Mouse (Mus musculus): ENCODE data around the gene Nhsl2.
"Not testable (repeated sequence)": the region's sequence is repeated elsewhere in the genome, so short reads cannot be mapped to it uniquely, and the experiment has no call there.

The Nhsl2 gene

GRCm38 (mm10) chrX:102081076-102081475 is 231.9 kb downstream of the Nhsl2 start:
- Histone ChIP-seq H3K36me3 (ENCODE audit: insufficient read depth, low read length) (no peaks in the 10 kb centered on the region), H3K4me3 (replicated peaks; ENCODE audit: low read length) (no peak overlapping the region), H3K4me1 (replicated peaks; ENCODE audit: low read depth, low read length) (no peaks in the 10 kb centered on the region), H3K9me3 (ENCODE audit: low read length) (no peaks in the 10 kb centered on the region), H3K27me3 (ENCODE audit: insufficient read depth, low read length) (no peaks in the 10 kb centered on the region; the same call in 1 of the 2 replicates)
- no peak for TF ChIP-seq CTCF (conservative IDR thresholded peaks at IDR 0.05; ENCODE audit: low read length)
- no peak for TF ChIP-seq NANOG (IDR thresholded peaks at IDR 0.05; ENCODE audit: borderline replicate concordance, low read length)
- TF ChIP-seq POU5F1 (IDR thresholded peaks at IDR 0.05; ENCODE audit: borderline replicate concordance, low read length) = no peak

DNA sequence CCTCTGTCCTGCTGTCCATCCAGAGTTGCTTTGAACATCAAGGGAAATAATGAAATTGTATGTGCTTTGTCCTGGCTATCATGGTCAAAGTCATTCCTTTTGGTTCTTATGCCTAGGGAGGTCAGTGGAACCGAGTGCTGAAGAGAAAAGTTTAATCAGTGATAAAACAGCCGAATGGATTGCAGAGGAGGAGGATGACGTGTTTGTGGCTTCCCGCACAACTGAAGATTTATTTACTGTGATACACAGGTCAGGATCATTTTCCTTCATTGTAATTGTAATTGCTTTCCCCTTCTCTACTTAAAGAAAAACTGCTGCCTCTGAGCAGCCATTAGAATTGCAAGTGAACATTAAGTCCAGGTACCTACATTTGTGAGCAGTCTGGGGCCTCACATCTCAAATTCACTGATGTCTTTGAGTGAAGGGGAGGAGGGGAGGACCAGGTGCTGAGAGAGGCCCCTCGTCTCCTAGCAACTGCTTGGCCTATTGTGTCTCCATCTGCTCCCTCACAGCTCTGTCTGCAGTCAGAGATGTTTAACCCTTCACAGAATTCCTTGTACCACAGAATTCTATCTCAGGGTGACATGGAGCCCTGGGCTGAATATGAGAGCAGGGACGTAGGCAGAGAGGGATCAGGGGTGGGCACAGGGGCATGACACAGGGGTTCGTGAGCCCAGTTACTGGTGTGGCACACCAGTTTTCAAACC is 232.5 kb downstream of the Nhsl2 start:
- no peaks in the 10 kb centered on the region; the same call in 1 of the 2 replicates for H3K27me3 ChIP-seq (ENCODE audit: insufficient read depth, low read length)
- TF ChIP-seq NANOG (IDR thresholded peaks at IDR 0.05; ENCODE audit: borderline replicate concordance, low read length) (no peak), POU5F1 (IDR thresholded peaks at IDR 0.05; ENCODE audit: borderline replicate concordance, low read length) (no peak), CTCF (conservative IDR thresholded peaks at IDR 0.05; ENCODE audit: low read length) (no peak)
- no peak overlapping the region for H3K4me3 ChIP-seq (replicated peaks; ENCODE audit: low read length)
- H3K36me3 ChIP-seq (ENCODE audit: insufficient read depth, low read length) = no peaks in the 10 kb centered on the region
- no peaks in the 10 kb centered on the region for H3K9me3 ChIP-seq (ENCODE audit: low read length)
- no peaks in the 10 kb centered on the region for H3K4me1 ChIP-seq (replicated peaks; ENCODE audit: low read depth, low read length)

DNA sequence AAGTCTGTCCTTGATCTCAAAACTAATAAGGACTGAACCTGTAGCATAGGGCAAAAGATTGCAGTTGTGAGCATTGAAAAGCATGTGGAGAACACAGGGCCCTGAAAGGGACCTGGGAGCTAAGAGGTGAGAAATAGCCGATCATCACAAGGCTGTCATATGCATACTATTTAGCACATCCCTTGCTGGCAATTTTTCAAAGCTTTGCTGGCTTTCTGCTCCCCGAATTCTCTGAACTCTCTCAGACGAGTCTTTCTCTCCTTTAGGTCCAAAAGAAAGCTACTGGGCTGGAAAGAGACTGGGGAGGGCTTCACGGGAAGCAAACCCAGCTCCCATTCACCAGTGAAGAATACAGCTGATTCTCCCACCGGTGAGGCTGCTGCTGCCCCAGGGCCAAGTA is 233.2 kb downstream of the Nhsl2 start:
- Histone ChIP-seq H3K4me1 (replicated peaks; ENCODE audit: low read depth, low read length) (no peaks in the 10 kb centered on the region), H3K9me3 (ENCODE audit: low read length) (no peaks in the 10 kb centered on the region), H3K4me3 (replicated peaks; ENCODE audit: low read length) (no peak overlapping the region), H3K36me3 (ENCODE audit: insufficient read depth, low read length) (no peaks in the 10 kb centered on the region), H3K27me3 (ENCODE audit: insufficient read depth, low read length) (no peaks in the 10 kb centered on the region; the same call in 1 of the 2 replicates)
- TF ChIP-seq CTCF (conservative IDR thresholded peaks at IDR 0.05; ENCODE audit: low read length) (no peak), NANOG (IDR thresholded peaks at IDR 0.05; ENCODE audit: borderline replicate concordance, low read length) (no peak), POU5F1 (IDR thresholded peaks at IDR 0.05; ENCODE audit: borderline replicate concordance, low read length) (no peak)

DNA sequence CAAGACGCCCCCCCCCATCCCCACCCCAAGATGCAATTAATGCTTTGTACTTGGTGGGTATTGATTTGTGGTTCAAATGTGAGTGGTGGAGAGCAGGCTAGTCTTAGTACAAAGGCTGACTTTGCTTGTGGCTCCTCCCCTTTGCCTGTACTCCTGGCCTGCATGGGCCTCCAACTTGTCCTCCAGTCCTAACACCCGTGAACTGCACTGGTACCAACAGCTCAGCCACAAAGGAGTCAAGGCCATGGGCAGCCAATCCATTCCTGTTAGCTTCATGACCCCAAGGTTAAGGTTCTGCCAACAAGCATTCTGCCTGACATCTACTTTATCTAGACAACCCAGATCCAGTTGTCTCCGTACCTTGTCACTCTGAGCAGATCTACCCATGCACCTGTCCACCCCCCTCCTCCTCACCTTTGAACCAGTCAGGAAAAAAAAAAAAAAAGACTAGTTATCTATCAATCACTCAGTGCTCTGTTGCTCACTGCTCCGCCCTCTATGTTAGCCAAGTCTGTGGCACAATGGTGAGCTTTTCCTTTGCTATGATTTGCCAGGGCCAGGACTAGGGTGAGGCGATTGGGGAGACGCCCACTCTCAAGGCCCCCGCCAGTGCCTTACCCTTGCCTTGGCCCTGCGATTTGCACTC is 236.7 kb downstream of the Nhsl2 start:
- Histone ChIP-seq H3K4me3 (replicated peaks; ENCODE audit: low read length) (no peak overlapping the region), H3K4me1 (replicated peaks; ENCODE audit: low read depth, low read length) (no peaks in the 10 kb centered on the region)
- TF ChIP-seq POU5F1 (IDR thresholded peaks at IDR 0.05; ENCODE audit: borderline replicate concordance, low read length) (no peak), CTCF (conservative IDR thresholded peaks at IDR 0.05; ENCODE audit: low read length) (no peak), NANOG (IDR thresholded peaks at IDR 0.05; ENCODE audit: borderline replicate concordance, low read length) (no peak)

GRCm38 (mm10) chrX:102090605-102091004 is 241.4 kb downstream of the Nhsl2 start:
- Histone ChIP-seq H3K4me3 (replicated peaks; ENCODE audit: low read length) (no peak overlapping the region), H3K9me3 (ENCODE audit: low read length) (no peaks in the 10 kb centered on the region), H3K36me3 (ENCODE audit: insufficient read depth, low read length) (no peaks in the 10 kb centered on the region), H3K4me1 (replicated peaks; ENCODE audit: low read depth, low read length) (no peaks in the 10 kb centered on the region), H3K27me3 (ENCODE audit: insufficient read depth, low read length) (no peaks in the 10 kb centered on the region)
- TF ChIP-seq CTCF (conservative IDR thresholded peaks at IDR 0.05; ENCODE audit: low read length) = no peak
- no peak for TF ChIP-seq POU5F1 (IDR thresholded peaks at IDR 0.05; ENCODE audit: borderline replicate concordance, low read length)
- TF ChIP-seq NANOG (IDR thresholded peaks at IDR 0.05; ENCODE audit: borderline replicate concordance, low read length) = no peak

More for the DNA sequence above, 236.7 kb downstream of the Nhsl2 start:
- Histone ChIP-seq H3K9me3 (ENCODE audit: low read length) (no peaks in the 10 kb centered on the region), H3K36me3 (ENCODE audit: insufficient read depth, low read length) (no peaks in the 10 kb centered on the region), H3K27me3 (ENCODE audit: insufficient read depth, low read length) (no peaks in the 10 kb centered on the region; the same call in 1 of the 2 replicates)

- Histone ChIP-seq H3K4me3 (replicated peaks; ENCODE audit: low read length) (no peak overlapping the region), H3K36me3 (ENCODE audit: insufficient read depth, low read length) (no peaks in the 10 kb centered on the region), H3K9me3 (ENCODE audit: low read length) (no peaks in the 10 kb centered on the region), H3K4me1 (replicated peaks; ENCODE audit: low read depth, low read length) (no peaks in the 10 kb centered on the region), H3K27me3 (ENCODE audit: insufficient read depth, low read length) (no peaks in the 10 kb centered on the region)
- no peak for TF ChIP-seq POU5F1 (IDR thresholded peaks at IDR 0.05; ENCODE audit: borderline replicate concordance, low read length)
- TF ChIP-seq CTCF (conservative IDR thresholded peaks at IDR 0.05; ENCODE audit: low read length) = no peak
- no peak for TF ChIP-seq NANOG (IDR thresholded peaks at IDR 0.05; ENCODE audit: borderline replicate concordance, low read length)
Measured at GRCm38 (mm10) chrX:102094381-102094904, 245.3 kb downstream of the Nhsl2 start.

GRCm38 (mm10) chrX:102101886-102102285 is 252.7 kb downstream of the Nhsl2 start:
- no peaks in the 10 kb centered on the region for H3K27me3 ChIP-seq (ENCODE audit: insufficient read depth, low read length)
- no peaks in the 10 kb centered on the region for H3K4me1 ChIP-seq (replicated peaks; ENCODE audit: low read depth, low read length)
- H3K9me3 ChIP-seq (ENCODE audit: low read length) = no peaks in the 10 kb centered on the region
- no peaks in the 10 kb centered on the region for H3K36me3 ChIP-seq (ENCODE audit: insufficient read depth, low read length)
- H3K4me3 ChIP-seq (replicated peaks; ENCODE audit: low read length) = no peak overlapping the region
- TF ChIP-seq NANOG (IDR thresholded peaks at IDR 0.05; ENCODE audit: borderline replicate concordance, low read length) = no peak
- TF ChIP-seq CTCF (conservative IDR thresholded peaks at IDR 0.05; ENCODE audit: low read length) = no peak
- no peak for TF ChIP-seq POU5F1 (IDR thresholded peaks at IDR 0.05; ENCODE audit: borderline replicate concordance, low read length)

GRCm38 (mm10) chrX:102103830-102104229 is 254.6 kb downstream of the Nhsl2 start:
- not testable (repeated sequence) for H3K4me1 ChIP-seq (replicated peaks; ENCODE audit: low read depth, low read length); H3K27me3 ChIP-seq (ENCODE audit: insufficient read depth, low read length); H3K36me3 ChIP-seq (ENCODE audit: insufficient read depth, low read length); H3K9me3 ChIP-seq (ENCODE audit: low read length); H3K4me3 ChIP-seq (replicated peaks; ENCODE audit: low read length)

- not testable (repeated sequence) for H3K4me3 ChIP-seq (replicated peaks; ENCODE audit: low read length); H3K9me3 ChIP-seq (ENCODE audit: low read length); H3K27me3 ChIP-seq (ENCODE audit: insufficient read depth, low read length); H3K36me3 ChIP-seq (ENCODE audit: insufficient read depth, low read length); H3K4me1 ChIP-seq (replicated peaks; ENCODE audit: low read depth, low read length)
Measured at GRCm38 (mm10) chrX:102109349-102109748, 260.2 kb downstream of the Nhsl2 start.
